Mouse (Mus musculus): ENCODE measurements around the gene Chka.
A peak's percentile ranks its signal among the peaks of the same experiment; 100 is the strongest.

Gene Chka

DNA sequence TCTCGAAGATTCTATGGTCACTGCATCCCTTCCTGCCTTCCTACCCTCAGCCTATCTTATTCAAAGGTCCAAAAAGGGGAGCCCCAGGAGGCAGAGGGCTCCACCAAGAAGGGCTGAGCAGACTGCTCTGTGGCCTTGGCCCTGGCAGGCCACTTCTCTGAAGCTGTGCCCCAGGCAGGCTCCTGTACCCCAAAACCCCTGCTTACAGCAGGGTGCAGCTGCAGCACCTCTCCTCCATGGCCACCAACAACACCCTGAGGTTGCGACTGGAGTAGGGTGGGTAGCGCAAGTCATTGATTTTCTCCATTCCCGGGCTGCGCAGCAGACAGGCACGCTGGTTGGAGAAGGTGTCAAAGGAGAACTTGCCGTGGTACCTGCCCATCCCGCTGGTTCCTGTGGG lies 62.1 kb downstream of the Chka start:
- peak; percentile 49 for DNase-seq (ENCODE audit: low read depth, low spot score)

DNA sequence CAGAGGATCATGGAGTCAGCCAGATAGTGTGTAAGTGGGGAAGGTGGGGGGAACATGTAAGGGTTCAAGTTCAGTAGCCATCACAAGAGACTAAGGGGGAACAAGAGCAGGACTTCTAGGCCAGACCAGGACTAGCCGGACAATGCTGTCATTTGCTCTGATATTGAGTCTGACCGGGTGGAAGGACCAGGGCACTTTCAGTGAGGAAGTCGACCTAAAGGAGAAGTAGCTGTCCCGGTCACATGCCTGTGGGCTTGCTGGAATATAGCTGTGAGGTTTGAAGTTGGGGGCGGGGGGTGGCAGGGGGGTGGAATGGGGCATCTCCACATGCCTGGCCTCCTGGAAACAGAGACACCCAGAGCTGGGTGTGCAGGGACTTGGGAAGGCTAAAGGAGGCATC lies 63.0 kb downstream of the Chka start:
- DNase-seq (ENCODE audit: low read depth, low spot score) = no peak

DNA sequence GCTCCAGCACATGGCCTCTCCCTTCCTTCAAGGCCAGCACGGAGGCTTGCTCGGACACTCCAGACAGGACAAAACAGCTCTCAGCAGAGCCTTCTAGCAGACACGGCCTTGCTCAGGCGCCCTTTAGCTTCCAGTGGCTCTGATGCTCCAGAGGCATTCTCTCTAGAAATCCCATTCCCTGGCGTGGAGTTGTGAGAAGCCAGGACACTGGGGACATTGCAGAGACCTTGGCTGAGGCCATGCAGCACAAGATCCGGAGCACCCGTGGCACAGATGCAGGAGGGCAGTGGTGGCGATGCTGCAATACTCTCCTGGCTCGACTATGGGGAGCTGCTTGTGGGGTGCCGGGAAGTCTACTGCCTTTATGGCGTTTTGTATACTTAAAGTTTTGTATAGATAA lies 65.2 kb downstream of the Chka start:
- no peak for DNase-seq (ENCODE audit: low read depth, low spot score)

DNA sequence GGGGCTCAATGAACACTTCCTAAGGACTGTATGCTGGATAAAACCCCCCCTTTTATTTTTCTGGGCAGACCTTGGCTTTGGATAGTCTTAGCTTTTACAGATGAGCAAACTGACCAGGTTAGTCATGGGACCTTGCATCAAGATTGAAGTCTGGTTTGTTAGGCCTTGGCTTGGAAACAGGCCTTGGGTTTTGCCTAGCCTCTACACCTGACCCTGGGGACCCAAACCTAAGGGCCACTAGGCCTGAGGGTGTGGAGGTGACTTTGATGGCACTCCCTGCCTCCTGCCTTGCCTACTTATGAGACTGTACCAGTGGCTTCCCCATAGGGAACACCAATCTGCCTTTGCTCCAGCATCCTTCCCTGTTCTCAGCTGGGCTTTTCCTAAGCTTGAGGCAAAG lies 68.4 kb downstream of the Chka start:
- no peak for DNase-seq (ENCODE audit: low read depth, low spot score)

DNA sequence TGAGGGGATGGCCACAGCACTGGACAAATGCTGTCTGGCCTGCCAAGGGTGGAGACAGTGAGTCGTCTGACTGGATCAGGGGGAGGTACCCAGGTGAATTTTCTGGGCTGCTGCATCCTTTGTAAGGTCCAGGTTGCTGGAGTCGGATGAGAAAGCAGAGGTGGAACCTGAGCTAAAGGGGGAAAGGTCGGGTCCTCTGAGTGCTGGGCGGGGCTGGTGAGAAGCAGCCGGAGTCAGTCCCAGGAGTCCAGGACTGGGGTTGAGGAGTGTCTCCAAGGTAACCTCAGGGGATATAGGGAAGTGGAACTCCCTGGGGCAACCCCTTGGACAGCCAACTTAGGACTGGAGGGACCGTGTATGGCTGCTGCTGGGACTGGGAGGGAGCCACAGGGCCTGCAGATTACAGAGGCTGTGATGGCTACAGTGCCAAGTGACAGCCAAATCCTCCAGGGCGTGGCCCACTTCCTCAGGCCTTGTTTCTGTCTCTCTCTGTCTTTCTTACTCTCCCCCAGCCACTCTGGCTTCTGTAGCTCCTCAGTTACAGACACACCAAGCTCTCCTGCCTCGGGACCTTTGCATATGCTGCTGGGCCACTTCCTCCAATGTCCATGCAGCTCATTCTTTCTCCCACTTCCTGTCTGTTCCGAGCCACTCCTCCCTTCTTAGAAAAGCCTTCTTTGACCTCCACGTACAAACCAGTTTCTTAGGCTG lies 71.2 kb downstream of the Chka start:
- DNase-seq (ENCODE audit: low read depth, low spot score) = peak; percentile 83

DNA sequence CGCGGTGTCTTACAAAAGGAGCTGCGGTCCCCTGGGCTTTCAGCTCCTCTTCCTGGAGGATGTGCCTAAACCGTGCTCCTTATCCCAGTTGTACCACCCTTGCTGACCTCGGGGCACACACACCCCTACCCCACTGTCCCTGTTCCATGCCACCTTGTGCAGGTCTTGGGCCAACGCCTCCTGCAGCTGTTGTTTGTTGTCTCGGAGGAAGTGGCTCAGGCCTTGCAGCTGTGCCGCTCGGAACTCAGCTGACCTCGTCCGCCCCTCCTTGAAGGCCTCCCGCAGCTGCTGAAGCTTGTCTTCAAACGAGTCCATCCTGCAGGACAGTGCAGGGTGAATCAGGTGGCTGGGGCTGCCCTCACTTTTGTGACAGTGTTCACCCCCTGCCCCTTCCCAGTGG lies 72.0 kb downstream of the Chka start:
- DNase-seq (ENCODE audit: low read depth, low spot score) = peak; percentile 89

DNA sequence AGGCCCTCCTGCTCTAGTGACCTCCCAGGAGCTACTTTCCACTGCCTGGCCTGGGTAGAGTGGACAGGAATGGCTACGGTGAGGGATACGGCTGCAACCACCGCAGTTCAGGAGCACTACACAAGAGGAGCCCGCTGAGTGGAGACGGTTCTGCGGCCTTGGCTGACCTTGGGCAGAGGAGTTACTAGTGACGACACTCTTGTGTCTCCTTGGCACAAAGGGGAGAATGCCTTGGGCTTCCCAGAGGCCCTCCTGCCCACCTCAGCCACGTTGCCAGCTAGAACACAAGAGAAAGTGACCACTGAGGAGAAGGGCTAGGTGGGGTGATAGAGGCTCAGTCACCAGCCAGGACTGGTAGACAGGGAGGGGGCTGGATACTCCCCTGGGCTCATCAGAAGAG lies 72.6 kb downstream of the Chka start:
- no peak for DNase-seq (ENCODE audit: low read depth, low spot score)

DNA sequence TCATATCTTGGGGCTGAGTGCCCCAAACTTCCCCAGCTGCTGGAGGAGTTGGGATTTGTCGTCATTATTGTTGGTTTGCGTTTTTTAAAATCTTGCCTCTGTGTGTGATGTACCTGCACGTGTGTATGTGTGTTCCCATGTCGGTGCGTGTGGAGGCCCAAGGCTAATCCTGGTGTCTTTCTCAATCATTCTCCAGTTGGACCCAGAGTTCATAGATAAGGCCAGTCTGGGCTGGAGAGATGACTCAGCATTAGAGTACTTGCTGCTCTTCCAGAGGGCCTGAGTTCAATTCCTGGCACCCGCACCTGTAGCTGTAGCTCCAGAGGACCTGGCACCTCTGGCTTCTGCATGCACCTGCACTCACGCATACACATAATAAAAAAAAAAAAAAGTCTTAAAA lies 73.3 kb downstream of the Chka start:
- no peak for DNase-seq (ENCODE audit: low read depth, low spot score)

DNA sequence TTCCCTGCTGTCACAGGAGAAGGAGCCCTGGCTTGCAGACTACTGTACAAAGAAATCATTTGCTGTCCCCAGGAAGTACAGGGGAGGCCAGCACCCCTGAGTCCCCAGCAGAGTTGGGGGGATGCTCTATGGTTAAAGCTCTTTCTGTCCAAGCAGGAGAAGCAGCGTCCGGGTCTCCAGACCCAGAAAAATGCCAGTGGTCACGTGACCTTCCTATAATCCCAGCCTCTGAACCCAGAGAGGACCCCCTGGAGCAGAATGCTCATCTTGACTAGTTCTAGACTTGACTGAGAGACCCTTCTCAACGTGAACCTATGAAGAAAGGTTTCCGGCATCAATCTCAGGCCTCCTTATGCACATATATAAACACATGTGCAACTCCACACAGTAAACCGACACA lies 74.3 kb downstream of the Chka start:
- DNase-seq (ENCODE audit: low read depth, low spot score) = no peak

DNA sequence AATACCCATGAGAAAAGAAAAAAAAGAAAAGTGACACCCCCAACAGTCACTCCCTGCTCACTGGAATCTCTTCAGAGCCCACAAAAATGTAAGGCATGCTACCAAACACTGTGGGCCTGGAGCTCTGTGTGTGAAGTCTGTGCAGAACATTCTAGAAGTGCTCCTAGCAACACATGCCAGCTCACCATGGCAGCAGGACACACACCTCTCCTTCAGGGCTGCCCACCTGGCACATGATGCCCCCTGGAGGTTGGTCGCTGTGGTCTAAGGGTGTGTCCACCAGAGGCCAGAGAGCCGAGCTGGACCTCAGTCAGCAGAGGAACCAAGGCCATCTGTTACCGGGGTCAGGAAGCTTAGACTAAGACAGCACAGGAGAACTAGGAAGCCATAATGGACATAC lies 74.7 kb downstream of the Chka start:
- no peak for DNase-seq (ENCODE audit: low read depth, low spot score)

DNA sequence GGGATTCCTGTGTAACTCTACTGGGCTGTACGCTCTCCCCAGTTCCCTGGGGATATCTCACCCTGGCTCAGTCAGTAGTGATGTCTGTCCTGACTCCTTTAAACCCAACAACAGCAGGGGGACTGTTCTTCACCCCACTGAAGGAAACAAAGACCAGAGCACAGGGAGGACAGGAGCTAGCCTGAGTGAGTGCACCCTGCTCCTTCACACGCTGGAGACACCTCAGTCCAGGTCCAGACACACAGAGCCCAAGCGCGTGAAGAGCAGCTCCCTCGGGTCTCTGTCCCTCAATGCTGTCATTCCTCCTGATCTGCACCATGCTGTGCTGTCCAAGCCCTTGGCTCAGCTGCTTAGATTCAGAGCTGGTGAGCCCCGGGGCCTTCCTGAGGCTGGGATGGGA lies 75.1 kb downstream of the Chka start:
- DNase-seq (ENCODE audit: low read depth, low spot score) = no peak

DNA sequence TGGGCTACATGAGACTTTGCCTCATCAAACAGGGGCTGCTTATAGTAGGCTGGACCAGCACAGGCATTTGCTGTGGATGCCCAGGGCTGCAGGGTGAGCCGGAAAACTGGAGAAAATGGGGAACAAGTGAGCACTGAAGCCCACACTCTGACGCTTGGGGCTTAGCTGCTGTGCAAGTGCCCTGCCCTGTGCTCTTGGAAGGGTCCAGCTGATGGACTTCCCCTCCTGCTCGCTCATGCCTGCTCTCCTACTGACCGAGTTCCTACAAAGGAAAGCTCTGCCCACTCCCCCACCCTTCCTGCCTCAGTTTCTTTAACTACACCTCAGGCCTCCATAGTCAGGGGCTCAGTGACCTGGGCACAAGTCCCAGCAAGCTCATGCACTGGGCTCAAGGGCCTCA lies 76.4 kb downstream of the Chka start:
- DNase-seq (ENCODE audit: low read depth, low spot score) = no peak

DNA sequence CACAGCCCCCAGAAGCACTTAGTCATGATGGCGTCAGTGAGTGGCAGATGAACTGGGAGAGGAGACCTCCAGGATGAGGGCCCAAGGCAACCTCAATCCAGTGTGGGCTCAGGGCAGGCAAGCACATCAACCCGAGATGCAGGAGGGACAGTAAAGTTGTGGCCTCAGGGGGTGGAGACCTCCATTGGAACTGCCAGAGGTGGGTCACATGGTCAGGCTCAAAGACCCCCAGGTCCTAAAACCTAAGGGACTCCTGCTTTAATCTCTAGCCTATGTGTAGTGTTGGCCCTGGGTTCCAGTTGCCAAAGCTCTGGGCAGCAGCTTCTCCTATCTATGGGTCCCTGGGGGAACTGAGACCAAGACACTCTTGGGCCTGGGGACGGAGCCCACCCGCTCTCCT lies 77.2 kb downstream of the Chka start:
- DNase-seq (ENCODE audit: low read depth, low spot score) = no peak

DNA sequence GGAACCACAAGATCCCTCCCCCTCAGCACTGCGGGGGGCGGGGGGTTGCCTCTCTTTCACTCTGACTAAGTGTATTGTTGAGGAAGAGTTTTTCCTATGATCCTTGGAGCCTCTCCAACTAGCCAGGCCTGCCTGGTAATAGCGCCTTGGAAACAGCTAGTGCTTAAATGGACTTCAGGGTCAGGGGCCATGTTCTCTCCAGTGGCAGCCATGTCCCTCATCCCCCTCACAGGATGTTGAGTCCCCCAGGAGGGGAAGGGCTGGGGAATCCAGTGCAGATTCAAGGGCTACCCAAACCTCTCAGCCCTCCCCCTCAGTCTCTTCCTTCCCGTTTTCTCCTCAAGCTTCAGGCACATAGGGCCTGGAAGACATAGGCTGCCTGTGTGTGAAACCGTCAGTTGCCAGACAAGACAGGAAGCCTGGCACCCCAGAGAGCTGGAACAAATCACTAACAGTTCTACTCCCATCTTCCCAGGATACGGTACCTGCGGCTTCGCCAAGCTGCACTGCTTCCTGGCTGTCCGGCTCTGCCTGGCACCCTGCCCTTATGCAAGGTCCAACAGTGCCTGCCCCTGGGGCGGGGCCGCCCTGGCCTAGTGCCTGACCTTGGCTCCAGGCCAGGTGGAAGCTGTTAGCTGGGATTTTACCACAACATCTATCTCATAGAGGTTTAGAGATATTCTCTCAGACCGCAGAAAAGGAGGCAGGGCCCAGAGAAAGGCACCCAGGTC lies 77.8 kb downstream of the Chka start, which contains the start of gene Aldh3b1:
Aldh3b1 (minus strand) TSS at position 598 of the 731 bp plus-strand sequence.
- no peak for DNase-seq (ENCODE audit: low read depth, low spot score)

DNA sequence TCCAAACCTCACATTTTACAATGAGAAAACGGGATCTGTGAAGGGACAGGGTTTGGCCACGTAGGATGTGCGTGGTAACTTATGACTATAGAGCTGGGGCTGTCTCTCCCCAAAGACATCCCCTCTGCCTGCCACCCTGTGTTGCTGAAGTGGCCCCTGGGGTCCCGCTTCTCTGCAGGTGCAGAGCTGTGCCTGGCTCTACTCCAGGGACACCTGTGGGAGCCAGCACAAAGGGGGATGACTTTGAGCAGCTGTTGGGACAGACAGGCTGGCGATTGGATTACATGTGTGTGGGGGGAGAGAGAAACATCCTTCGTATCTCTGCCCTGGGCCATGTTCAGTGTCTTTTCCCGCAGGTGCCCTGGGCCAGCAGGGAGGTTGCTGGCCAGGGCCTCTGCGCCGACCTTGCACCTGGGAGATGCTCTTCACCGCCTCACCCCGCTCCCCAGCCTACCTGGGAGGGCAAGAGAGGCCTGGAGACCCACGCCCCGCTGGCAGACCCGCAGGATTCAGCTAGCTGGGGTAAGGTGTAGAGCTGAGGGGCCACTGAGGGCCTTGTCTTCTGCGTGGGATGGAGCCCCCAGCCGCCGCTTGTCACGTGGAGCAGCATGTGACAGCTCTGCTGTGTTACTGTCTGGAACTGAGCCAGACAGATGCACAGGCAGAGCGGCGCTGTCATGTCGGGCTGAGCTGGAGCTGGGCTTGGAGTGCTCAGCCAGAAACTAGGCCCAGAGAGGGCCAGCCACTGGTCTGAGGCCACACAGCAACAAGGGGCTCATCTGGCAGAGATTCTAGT lies 78.9 kb downstream of the Chka start:
- DNase-seq (ENCODE audit: low read depth, low spot score) = peak; percentile 65

DNA sequence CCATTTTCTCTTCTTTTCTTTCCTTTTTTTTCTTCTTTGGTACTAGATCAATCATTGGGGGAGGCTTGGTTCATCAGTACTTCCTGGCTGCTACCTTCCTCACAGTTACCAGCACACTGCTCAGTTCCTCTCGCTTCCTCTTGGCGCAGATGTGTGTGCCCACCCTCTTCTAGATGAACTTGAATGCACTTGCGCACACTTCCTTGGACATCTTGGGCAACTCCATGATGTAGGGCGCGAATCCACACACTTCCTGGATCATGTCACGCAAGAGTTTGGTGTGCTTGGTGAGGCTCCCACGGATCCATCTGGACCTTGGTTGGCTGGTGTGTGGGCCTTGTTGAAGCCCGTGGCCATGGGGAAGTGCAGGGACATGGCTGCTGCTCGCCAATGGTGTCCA lies 80.1 kb downstream of the Chka start:
- peak; percentile 86 for DNase-seq (ENCODE audit: low read depth, low spot score)

DNA sequence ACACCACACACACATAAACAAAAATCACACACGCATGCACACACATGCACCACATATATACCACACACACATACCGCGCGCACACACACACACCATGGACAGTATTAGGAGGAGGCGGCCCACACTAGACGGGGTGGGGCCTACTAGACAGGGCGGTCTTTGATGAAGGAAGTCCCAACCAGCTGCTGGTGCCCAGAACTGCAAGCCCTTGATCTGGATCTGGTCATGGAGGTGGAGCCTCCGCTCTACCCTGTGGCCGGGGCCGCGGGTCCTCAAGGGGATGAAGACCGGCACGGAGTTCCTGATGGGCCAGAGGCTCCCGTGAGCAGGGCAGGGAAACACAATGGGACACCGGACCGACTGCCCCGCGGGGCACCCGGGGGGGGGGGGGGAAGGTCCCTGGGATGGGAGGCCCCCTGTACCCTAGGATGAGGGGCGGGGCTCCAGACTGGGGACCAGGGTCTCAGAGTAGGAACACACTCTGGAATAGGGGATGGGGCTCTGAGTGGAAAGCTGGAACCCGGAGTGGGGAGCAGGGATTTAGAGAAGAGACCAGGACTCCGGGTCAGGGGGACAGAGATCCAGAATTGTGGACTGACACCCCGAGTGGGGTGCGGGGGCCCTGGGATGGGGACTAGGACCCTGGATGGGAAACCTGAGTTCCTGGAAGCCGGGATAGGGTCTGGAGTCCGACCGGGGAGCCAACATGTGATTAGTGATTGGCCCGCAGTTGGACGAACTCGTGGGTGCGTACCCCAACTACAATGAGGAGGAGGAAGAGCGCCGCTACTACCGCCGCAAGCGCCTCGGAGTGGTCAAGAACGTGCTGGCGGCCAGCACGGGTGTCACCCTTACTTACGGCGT lies 83.7 kb downstream of the Chka start, which contains the start of gene Unc93b1:
Unc93b1 (plus strand) TSS at position 155 of the 864 bp plus-strand sequence.
- peak; percentile 91 for DNase-seq (ENCODE audit: low read depth, low spot score)

DNA sequence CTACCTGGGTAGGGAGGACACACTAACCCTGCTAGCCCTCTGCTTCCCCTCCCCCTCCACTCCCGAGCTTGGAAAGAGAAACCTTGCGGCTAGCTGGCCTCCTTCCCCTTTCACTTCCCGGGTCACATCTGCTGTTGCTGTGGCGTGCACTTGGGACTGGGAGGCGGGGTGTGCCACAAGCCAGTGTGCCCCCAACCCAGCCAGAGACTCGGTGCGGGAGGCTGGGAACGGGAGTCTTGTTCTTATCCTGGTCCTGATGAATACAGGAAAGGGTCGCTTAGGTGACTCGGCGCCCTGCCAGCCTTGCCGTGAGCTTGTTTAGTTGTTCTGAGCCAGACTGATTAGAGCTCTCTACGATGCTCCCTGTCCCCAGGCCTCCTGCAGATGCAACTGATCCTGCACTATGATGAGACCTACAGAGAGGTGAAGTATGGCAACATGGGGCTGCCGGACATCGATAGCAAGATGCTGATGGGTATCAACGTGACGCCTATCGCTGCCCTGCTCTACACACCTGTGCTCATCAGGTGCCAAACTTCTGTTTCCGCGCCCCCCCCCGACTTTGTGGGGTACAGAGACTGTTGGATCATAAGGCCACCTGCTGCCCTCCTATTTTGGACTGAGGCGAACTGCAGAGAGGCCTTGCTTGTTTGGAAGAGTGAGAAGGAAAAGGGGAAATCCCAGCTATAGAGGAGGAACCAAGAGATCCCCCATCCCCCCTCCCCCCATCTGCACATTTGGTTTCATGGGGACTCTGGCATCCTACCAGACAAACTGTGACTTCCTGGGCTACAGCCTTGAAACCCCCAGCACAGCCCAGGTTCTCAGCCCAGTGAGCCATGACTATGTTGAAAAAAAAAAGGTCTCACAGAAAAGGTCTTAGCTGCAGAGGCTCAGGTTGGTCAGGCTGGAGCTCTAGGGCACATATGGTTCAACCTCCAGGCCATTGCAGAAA lies 84.6 kb downstream of the Chka start:
- DNase-seq (ENCODE audit: low read depth, low spot score) = peak; percentile 94

DNA sequence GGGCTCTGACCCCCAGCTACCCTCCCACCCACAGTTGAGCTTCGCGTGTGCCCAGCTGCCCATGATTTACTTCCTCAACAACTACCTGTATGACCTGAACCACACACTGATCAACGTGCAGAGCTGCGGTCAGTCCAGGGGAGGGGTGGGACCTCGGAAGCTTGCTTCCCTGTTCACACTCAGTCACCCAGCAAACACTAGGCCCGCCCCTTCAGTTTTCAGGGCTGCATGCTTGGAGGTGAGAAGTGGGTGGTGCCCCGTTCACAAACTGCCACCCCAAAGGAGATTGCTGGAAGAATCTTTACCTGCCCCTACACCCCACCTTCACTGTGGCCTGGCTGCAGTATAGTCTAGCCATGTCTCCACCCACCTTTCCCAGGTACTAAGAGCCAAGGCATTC lies 90.7 kb downstream of the Chka start:
- DNase-seq (ENCODE audit: low read depth, low spot score) = peak; percentile 81

DNA sequence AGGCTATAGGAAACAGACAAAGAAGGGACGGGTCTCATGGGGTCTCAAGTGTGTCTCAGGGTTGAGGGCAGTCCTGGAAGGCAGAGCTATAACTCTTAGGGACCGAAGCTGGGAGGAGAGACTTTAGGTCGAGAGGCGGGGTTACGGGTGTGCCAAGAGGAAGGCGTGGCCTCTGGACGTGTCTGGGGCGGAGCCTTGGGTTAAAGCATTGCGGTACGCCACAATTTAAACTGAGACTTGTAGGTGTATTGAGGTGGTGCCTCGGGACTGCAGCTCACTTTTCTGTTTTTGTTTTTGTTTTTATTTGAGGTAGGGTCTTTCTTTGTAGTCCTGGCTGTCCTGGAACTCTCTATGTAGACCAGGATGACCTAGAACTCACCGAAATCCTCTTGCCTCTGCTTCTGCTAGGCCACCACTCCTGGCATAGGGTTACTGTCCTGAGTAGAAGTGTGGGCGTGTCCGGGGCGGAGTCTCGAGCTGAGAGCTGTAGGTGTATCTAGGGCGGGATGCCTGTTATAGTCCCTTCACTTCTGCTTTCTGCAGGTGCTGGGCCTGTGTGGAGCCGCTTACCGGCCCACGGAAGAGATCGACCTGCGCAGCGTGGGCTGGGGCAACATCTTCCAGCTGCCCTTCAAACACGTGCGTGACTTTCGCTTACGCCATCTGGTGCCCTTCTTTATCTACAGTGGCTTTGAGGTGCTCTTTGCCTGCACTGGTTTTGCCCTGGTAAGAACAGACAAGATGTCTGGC lies 91.6 kb downstream of the Chka start:
- DNase-seq (ENCODE audit: low read depth, low spot score) = peak; percentile 98

Data from A20 (cell line).